Mouse (Mus musculus) cerebellum, adult 2 months (tissue): ENCODE data around the gene Pcnx.

ENCODE experiments used
- CTCF ChIP-seq: fragments of 200-500 bp; IDR thresholded peaks from 2 replicates; pipeline ENCODE4 v1.5.1; 2011; ENCODE audit warnings: low read depth, mild to moderate bottlenecking, control low read depth, low read length, moderate library complexity, borderline replicate concordance; ENCODE audit not compliant: insufficient read depth
- POLR2A ChIP-seq: fragments of 200-500 bp; IDR thresholded peaks from 2 replicates; pipeline ENCODE4 v1.6.1; 2011; ENCODE audit warnings: low read length, control low read depth, borderline replicate concordance; ENCODE audit not compliant: insufficient read depth

GRCm38 (mm10) chr12:81828355-81828754, 31.5 kb upstream of the Pcnx start:
- TF ChIP-seq CTCF (no peak), POLR2A (no peak)
